Mouse (Mus musculus) midbrain, embryonic 11.5 days (tissue): Measurements from ENCODE around the gene Ccdc191. TPM values are rescaled to one million over a fixed set of nuclear protein-coding genes. Genes with fewer than 3 reads are reported as not detected.

ENCODE experiments used
- ATAC-seq: fragments of 200-750 bp; cut with Nextera tagmentation; 2 replicates; pipeline ENCODE4 v1.8.0; 2017; ENCODE audit warnings: moderate TSS enrichment, moderate library complexity; ENCODE audit not compliant: low FRiP score
- DNase-seq: peaks from one replicate; pipeline ENCODE4 v3.0.0; 2015; ENCODE audit warnings: low spot score; ENCODE audit errors: missing footprints
- H3K27ac ChIP-seq: fragments of 300-500 bp; sonication (generic); 2 replicates; pipeline ENCODE4 v1.5.1; 2014; ENCODE audit warnings: low read depth, low read length
- H3K27me3 ChIP-seq: fragments of 300-500 bp; sonication (generic); 2 replicates; pipeline ENCODE4 v1.6.1; 2014; ENCODE audit warnings: mild to moderate bottlenecking, low read length, moderate library complexity, mixed read lengths; ENCODE audit not compliant: control insufficient read depth, insufficient read depth
- H3K36me3 ChIP-seq: fragments of 300-500 bp; sonication (generic); 2 replicates; pipeline ENCODE4 v1.6.1; 2014; ENCODE audit warnings: mild to moderate bottlenecking, low read length, moderate library complexity, mixed read lengths; ENCODE audit not compliant: control insufficient read depth, insufficient read depth
- H3K4me1 ChIP-seq: fragments of 300-500 bp; sonication (generic); 2 replicates; pipeline ENCODE4 v1.6.1; 2014; ENCODE audit warnings: low read length; ENCODE audit not compliant: control insufficient read depth, insufficient read depth
- H3K4me2 ChIP-seq: fragments of 300-500 bp; sonication (generic); 2 replicates; pipeline ENCODE4 v1.6.1; 2014; ENCODE audit warnings: mild to moderate bottlenecking, moderate library complexity
- H3K4me3 ChIP-seq: fragments of 300-500 bp; sonication (generic); 2 replicates; pipeline ENCODE4 v1.5.1; 2014; ENCODE audit warnings: low read depth, low read length
- H3K9ac ChIP-seq: fragments of 300-500 bp; sonication (generic); 2 replicates; pipeline ENCODE4 v1.6.1; 2014; ENCODE audit warnings: low read length
- H3K9me3 ChIP-seq: fragments of 300-500 bp; sonication (generic); 2 replicates; pipeline ENCODE4 v1.6.1; 2016; ENCODE audit warnings: low read length; ENCODE audit not compliant: control insufficient read depth
- WGBS: fragments of 180-500 bp; shearing (Covaris S2); extraction: QIAGEN DNeasy Blood & Tissue Kit; methylation state at CpG from one replicate; pipeline ENCODE4 v1.1.7; 2014; 5-methylcytosine and 5-hydroxymethylcytosine counted together
- polyA plus RNA-seq: library from polyadenylated mRNA; unstranded; fragments of >200 nt; fragmentation: Nextera tagmentation; extraction: Ambion mirVana; gene quantifications from 2 replicates; pipeline ENCODE4 v1.2.1, GENCODE M21; 2014

Ccdc191 gene
- polyA plus RNA-seq = 14.0 and 17.7 TPM in 2 replicates

DNA sequence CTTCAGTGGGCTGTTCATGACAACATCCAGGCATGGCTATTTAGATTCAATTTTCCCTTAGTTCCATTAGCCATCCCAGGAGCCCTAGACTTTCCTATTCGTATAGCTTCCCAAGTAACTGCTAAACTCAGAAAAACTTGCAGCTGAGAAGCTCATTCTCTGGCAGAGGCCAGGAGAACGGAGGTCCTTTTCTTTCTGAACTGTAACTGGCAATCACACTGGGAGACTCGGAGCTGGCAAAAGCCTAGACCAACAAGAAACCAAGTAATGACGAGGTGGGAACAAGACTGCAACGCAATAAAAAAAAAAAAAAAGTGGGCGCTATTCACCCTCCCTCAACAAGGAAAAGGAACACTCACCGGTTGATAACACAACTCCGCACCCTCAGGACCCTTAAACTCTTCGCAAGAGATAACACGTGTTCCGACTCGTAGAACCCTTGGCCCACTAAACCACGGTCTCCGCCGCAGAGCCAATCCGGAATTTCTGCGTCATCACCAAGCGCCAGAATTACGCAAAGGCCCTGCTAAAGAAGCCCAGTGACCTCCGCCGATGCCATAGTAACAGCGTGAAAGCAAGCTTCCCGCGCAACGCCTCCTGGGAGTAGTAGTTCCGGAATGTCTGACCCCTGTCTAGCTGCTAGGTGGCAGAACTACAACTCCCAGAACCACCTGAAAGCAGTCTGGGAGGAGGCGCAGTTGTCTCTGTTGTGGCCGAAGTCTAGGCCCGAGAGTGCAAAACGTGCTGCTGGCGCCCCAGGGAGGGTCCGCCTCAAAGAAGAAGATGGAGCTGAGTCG is at the start of gene Ccdc191:
Gene Ccdc191 (plus strand): TSS at position 593 of the 797 bp plus-strand sequence.
- H3K4me3 ChIP-seq = peak within 1 kb of the TSS; percentile 70
- no peaks in the 10 kb centered on the region for H3K27me3 ChIP-seq
- peak within 1 kb of the TSS; percentile 91 for H3K9ac ChIP-seq
- peak; percentile 100 for ATAC-seq
- H3K4me1 ChIP-seq = peaks cover 12% of the 10 kb centered on the region
- H3K9me3 ChIP-seq = no peaks in the 10 kb centered on the region
- DNase-seq = peak; percentile 100
- peak within 1 kb of the TSS; percentile 84 for H3K4me2 ChIP-seq
- H3K27ac ChIP-seq = no peak within 1 kb of the TSS; the same call in 1 of the 2 replicates
- H3K36me3 ChIP-seq = no peaks in the 10 kb centered on the region
- WGBS = under 1% methylated on average over 33 of the region's 33 CpGs

DNA sequence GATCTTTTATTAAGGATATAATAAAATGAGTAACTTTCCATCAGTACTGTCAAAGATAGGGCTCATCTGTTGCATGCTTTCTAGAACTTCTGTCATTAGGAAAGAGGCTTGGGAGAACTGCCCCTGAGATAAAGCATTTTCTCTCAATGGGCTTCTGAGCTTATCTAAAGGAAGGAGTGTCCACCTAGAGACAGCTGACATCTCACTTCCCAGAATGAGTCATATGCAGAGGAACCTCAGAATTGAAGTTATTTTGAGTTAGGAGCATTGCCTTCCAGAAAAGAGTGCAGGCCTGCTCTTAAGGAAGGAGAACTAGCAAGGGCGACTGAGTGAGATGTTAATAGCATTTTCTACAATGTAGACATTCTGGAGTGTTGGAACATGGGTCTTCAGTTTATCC is 48.4 kb upstream of the Ccdc191 start:
- Histone ChIP-seq H3K27me3 (no peaks in the 10 kb centered on the region), H3K4me2 (no peak overlapping the region), H3K4me1 (no peaks in the 10 kb centered on the region), H3K27ac (no peak overlapping the region), H3K9ac (no peak overlapping the region), H3K9me3 (no peaks in the 10 kb centered on the region), H3K4me3 (no peak overlapping the region), H3K36me3 (no peaks in the 10 kb centered on the region)
- DNase-seq = no peak
- 83% methylated on average over 1 of the region's 1 CpGs for WGBS
- no peak for ATAC-seq

DNA sequence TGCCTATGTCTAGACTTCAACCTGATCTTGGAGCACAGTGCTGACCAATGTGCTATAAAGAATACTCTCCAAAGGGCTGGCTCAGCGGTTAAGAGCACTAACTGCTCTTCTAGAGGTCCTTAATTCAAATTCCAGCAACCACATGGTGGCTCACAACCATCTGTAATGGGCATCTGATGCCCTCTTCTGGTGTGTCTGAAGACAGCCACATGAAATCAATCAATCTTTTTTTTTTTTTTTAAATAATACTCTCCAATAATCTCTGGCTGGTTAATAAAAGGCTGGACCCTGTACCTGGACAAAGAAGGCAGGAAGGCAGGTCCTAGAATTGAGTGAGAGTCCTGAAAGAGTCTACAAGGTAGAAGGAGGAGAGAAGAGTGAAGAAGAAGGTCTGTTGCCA is 39.8 kb upstream of the Ccdc191 start:
- no peaks in the 10 kb centered on the region for H3K27me3 ChIP-seq
- DNase-seq = no peak
- ATAC-seq = no peak
- H3K9me3 ChIP-seq = no peaks in the 10 kb centered on the region
- H3K4me1 ChIP-seq = no peaks in the 10 kb centered on the region
- no peak overlapping the region for H3K27ac ChIP-seq
- 82% methylated on average over 1 of the region's 1 CpGs for WGBS
- no peak overlapping the region for H3K4me3 ChIP-seq
- H3K9ac ChIP-seq = no peak overlapping the region
- no peak overlapping the region for H3K4me2 ChIP-seq
- no peaks in the 10 kb centered on the region for H3K36me3 ChIP-seq

DNA sequence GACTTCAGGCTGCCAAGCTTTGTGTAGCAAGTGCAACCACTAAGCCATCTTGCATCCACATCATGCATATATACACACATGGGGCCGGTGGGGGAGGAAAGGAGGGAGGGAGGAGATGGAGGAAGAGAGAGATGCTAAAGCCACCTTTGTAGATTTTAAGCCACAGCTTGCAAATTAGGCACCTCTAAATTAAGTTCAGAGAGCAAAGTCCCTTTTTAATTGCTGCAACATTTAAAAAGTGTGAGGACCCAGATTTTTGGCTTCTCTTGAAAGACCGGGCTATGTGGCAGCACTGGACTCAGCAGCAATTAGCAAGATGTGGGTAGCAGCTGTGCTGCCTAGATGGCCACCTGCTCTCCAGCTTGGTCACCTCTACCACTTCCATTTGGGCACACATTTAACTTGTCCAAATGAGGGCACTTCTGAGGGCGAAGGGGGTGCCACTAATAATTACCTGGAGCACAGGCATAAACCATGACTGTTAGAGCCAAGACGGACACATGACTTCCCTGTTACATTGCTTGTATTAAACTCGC is 30.6 kb upstream of the Ccdc191 start:
- Histone ChIP-seq H3K9me3 (no peaks in the 10 kb centered on the region), H3K36me3 (peaks cover 8% of the 10 kb centered on the region), H3K27me3 (no peaks in the 10 kb centered on the region), H3K4me1 (no peaks in the 10 kb centered on the region), H3K4me3 (no peak overlapping the region), H3K4me2 (no peak overlapping the region), H3K27ac (no peak overlapping the region), H3K9ac (no peak overlapping the region)
- ATAC-seq (no peak), DNase-seq (no peak)
- 95% methylated on average over 5 of the region's 5 CpGs for WGBS

DNA sequence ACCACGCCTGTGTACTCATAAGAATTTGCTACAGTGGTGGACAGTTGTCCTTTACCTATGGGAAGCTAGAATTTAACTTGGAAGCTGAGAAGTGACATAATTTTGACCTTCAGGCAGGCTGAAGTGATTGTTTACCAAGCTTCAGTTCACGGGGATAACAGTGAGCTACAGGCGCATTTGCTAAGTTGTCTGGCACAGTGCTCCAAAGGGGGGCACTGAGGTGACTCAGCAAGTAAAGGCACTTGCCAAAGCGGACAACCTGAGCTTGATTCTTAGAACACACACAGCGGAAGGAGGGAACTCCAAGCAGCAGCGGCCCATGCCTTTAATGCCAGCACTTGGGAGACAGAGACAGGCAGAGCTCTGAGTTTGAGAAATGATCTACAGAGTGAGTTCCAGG is 29.0 kb upstream of the Ccdc191 start:
- ATAC-seq = no peak
- H3K4me2 ChIP-seq = no peak overlapping the region
- peaks cover 8% of the 10 kb centered on the region for H3K36me3 ChIP-seq
- H3K9ac ChIP-seq = no peak overlapping the region
- no peak for DNase-seq
- H3K9me3 ChIP-seq = no peaks in the 10 kb centered on the region
- H3K27ac ChIP-seq = no peak overlapping the region
- no peak overlapping the region for H3K4me3 ChIP-seq
- WGBS = 85% methylated on average over 6 of the region's 6 CpGs
- H3K27me3 ChIP-seq = no peaks in the 10 kb centered on the region
- no peaks in the 10 kb centered on the region for H3K4me1 ChIP-seq

DNA sequence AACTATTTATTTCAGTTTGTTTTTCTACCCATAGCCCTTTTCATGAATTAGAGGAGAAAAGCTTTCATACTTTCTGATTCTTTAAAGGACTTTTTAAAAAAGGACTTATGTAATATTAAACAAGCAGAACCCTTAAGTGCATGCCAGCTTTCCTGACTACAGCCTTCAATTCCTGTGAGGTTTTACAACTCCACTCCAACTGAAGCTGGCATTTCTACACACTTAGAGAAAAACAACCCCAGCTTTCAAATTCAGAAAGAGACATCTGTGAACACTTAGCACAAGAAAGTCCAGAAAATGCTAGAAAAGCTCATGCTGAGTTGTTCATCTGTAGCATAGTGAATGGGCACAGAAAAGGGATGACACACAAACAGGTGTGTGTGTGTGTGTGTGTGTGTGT is 19.8 kb upstream of the Ccdc191 start:
- no peak for ATAC-seq
- no peak overlapping the region for H3K9ac ChIP-seq

DNA sequence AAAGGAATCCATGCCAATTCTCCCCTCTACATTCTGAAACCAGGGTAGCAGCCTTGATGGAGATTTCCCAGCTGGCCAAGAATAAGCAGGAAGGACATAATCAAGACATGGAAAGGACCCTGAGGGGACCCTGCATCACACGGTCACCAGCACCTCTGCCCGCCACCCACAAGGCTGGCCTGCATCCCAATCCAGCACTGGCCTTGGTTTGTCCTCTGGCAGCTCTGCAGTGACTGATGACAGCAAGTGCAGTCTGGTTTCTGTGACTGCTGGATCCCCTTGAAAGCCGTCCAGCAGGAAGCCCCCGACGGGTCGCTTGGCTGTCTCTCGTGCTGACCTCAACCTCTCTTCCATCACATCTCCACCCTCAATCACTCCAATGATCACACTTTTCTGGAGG is 18.2 kb upstream of the Ccdc191 start:
- H3K27ac ChIP-seq = no peak overlapping the region
- H3K36me3 ChIP-seq = peaks cover 4% of the 10 kb centered on the region; the same call in 1 of the 2 replicates
- no peak overlapping the region for H3K9ac ChIP-seq
- DNase-seq = no peak
- H3K4me2 ChIP-seq = no peak overlapping the region
- 93% methylated on average over 7 of the region's 7 CpGs for WGBS
- no peaks in the 10 kb centered on the region for H3K4me1 ChIP-seq
- H3K27me3 ChIP-seq = no peaks in the 10 kb centered on the region
- H3K9me3 ChIP-seq = no peaks in the 10 kb centered on the region
- ATAC-seq = no peak
- H3K4me3 ChIP-seq = no peak overlapping the region

More for the DNA sequence above, 19.8 kb upstream of the Ccdc191 start:
- DNase-seq = no peak
- Histone ChIP-seq H3K4me3 (no peak overlapping the region), H3K9me3 (no peaks in the 10 kb centered on the region), H3K4me2 (no peak overlapping the region), H3K4me1 (no peaks in the 10 kb centered on the region), H3K36me3 (peaks cover 4% of the 10 kb centered on the region; the same call in 1 of the 2 replicates), H3K27ac (no peak overlapping the region), H3K27me3 (no peaks in the 10 kb centered on the region)

DNA sequence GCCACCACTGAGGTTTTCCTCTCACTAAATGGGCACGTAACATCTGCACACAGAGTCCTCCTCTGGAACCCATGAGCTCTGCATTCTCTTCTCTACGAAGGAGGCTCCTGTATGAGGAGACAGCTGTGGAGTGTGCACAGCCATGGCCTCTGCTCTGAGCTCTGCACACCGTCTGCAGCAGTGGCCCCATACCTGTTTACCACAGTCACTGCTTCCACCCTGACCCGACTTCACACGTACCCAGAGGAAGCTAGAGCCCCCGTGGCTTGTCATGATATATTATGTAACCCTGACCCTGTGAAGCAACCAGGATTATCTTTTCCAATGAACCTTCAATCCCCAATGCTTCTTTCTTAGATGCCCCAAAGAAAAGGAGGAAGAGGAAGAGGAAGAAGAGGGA is 9.8 kb upstream of the Ccdc191 start:
- Histone ChIP-seq H3K9ac (no peak overlapping the region), H3K27ac (no peak overlapping the region), H3K27me3 (no peaks in the 10 kb centered on the region), H3K4me2 (no peak overlapping the region), H3K4me1 (no peaks in the 10 kb centered on the region), H3K9me3 (no peaks in the 10 kb centered on the region), H3K4me3 (no peak overlapping the region), H3K36me3 (no peaks in the 10 kb centered on the region; the same call in 1 of the 2 replicates)
- ATAC-seq = no peak
- no peak for DNase-seq
- WGBS = 92% methylated on average over 6 of the region's 6 CpGs

DNA sequence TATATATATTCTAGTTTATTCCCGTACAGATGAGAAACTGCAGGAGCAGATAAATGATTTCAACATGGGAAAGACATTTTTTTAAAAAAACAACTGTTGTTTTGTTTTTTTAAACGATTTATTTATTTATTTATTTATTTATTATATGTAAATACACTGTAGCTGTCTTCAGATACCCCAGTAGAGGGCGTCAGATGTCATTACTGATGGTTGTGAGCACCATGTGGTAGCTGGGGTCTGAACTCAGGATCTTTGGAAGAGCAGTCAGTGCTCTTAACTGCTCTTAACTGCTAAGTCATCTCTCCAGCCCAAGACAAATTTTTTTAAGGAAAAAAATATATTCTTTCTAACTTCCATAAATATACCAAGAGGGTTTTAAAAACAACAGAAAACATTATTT is 8.0 kb upstream of the Ccdc191 start:
- ATAC-seq = no peak
- Histone ChIP-seq H3K4me2 (no peak overlapping the region), H3K4me3 (no peak overlapping the region), H3K36me3 (no peaks in the 10 kb centered on the region; the same call in 1 of the 2 replicates), H3K4me1 (no peaks in the 10 kb centered on the region), H3K9me3 (no peaks in the 10 kb centered on the region), H3K27ac (no peak overlapping the region), H3K27me3 (no peaks in the 10 kb centered on the region), H3K9ac (no peak overlapping the region)
- DNase-seq = no peak
- WGBS = 56% methylated on average over 3 of the region's 3 CpGs
